Mouse (Mus musculus): ENCODE data around the gene Pdgfc.

GRCm38 (mm10) chr3:81023568-81023967 is 12.6 kb upstream of the Pdgfc start:
- TF ChIP-seq CTCF (IDR thresholded peaks at IDR 0.05; ENCODE audit: low read depth) (no peak), EP300 (IDR thresholded peaks at IDR 0.05; ENCODE audit: low read depth) (no peak)

Data from liver, postnatal 0 days (tissue).